Mouse (Mus musculus): ENCODE data around the gene Tex29. TPM values are rescaled to one million over a fixed set of nuclear protein-coding genes. Genes with fewer than 3 reads are reported as not detected.

The Tex29 gene
- not detected for total RNA-seq (2021)
- polyA plus RNA-seq (2012; rRNA removed), result 0.16 TPM in 1 of 2 replicates, not detected in the other
- long read RNA-seq, result 0 reads

DNA sequence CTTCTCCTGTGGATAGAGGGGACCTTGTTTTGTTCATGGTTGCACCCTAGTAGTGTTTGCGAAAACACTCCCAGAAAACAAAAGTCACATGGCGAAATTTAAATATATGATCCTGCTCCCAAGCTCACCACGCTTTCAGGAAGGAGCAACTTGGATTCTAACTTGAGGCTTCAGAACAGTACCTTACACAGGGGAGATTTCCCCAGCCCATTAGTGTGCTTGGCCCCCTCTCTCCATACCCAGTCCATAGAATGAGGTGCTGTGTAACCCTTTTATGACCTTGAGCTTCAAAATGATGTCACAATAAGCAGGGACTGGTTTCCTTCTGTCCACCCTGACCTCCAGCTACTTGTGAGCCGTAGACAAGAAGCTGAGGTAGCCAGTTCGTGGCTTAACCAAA is at the start of gene Tex29:
Gene Tex29 (plus strand): TSS at position 301 of the 400 bp plus-strand sequence.
- no peak for DNase-seq

DNA sequence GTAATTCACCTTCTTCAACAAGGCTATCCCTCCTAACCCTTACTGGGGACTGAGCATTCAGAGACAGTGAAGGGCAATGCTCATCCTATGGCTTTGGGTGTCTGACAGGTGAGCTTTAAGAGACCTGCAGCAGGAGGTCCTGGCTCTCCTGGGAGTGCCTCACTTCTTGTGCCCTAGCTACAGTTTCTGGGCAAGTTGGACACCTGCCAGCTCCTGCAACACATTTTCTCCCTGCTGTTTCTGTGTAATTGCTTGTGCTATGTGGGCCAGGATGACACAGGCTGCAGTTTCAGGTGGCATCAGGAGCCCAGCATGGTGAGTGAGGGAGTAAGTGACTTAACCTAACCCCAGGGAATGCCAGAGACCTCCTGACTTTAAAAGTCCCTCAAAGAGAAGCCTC is 45.3 kb upstream of the Tex29 start:
- no peak for DNase-seq

DNA sequence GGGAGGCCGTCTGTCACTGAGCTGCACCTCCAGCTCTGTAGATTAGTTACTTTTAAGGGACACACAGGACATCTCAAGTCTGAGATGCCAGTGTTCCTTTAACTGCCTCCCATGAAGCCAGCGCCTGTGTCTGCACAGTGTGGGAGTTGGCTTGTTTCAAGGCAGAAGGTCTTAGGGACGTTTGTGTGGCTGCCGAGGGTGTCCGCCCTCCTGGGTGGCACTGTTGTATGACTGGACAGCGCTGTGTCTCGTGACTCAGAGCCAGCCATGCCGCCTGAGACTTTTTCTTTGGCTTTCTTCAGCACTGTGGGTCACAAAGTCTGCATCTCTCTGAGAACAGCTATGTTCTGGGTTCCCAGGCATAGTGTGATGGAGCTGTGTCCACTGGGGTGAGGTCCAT is 43.1 kb upstream of the Tex29 start:
- no peak for DNase-seq

DNA sequence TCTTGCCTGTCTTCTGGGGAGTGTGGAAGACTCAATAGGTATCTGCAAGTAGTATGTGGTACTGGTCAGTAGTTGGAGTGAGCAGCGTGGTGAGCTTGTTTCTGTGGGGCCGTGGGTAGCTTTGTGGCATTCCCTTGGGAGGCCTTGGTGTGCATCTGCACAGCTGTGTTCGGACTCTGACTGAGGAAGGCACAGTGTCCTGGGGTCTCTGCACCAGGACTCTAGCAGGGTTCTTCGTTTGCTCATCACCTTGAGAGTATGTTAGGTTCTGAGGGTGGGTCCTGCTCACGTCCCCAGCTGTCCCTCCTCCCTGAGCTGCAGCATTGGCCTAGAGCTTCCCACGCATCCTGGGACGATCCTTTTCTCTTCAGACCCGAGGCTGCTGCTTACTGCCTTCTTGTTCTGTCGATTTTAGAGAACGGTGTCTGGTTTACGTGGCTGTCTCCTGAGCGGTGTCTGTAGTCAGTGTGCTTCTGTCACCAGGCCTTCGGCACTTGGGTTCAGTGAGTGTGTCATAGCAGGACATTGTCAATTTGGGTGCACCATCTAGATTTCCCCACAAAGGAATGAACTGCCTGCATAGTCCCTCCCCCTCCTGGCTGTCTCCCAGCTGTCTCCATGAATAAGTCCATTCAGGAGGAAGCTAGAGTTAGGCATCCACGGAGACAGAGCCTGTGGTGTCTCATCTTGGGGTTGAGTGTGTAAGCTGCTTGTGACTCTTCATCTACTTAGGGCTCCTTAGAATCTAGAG is 42.4 kb upstream of the Tex29 start:
- DNase-seq, result no peak

DNA sequence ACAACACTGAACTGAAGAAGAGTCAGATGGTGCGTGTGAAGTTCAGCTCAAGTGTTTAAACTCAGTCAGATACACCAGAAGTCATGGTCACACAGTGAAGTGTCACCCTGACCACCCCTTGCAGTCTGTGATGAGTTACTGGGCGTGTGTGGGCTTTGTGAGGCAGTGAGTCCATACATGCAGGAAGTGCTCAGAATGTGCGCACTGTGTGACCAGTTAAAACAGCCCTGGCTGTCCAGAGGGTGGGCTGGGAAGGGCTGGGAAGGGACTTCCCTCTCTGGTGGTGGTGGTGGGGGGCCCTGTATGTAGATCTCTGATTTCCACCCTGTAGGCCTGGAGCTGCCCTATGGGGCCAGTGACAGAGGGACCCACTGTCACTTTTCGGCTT is 41.8 kb upstream of the Tex29 start:
- no peak for DNase-seq

DNA sequence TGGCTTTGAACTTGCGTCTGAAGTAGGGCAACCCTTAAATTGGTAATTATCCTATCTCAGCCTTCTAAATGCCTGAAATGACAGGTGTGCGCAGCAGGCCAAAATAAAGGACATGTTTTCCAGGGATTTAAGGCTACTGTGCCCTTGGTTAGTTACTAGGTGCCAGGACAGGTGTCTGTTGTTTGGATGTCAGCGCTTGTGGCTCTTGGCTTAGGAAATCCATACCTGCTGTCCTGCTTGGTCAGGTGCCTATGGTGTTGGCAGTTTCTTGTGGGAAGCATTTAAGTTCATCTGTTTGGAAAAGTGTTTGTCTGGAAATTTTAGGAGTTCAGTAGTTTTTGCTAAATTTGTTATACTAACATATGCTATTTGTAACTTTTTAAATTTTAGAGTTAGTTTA is 41.2 kb upstream of the Tex29 start:
- no peak for DNase-seq

DNA sequence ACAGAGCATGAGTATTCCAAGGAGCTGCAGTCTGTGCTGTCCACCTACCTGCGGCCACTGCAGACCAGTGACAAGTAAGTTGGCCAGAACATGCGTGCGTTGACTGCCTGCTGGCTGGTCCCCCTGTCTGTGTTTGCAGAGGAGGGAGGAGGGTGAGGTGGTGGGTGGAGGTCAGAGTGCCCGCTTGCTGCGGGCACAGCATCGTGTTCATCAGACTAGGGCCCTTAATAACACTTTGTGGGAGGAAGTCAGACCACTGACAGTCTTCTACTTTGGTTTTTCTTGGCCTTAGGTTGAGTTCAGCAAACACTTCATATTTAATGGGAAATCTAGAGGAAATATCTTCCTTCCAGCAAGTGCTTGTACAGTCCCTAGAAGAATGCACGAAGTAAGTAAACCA is 39.8 kb upstream of the Tex29 start:
- no peak for DNase-seq

DNA sequence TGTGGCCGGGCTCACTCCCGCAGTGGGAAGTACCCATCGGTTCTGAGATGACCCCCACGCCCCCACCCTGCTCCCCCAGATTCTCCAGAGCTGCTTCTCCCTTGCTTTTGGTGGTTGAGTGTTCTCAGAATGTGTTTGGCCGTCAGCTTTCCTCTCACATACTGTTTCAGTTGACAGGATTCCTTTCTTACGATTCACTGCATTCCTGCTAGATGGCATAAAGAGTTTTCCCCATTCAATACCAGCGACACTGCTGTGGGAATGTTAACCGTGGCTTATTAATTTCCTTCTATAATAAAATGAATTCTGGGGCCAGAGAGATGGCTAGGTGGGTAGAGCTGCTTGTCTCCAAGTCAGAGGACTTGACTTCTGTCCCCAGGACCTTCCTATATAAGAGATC is 38.7 kb upstream of the Tex29 start:
- no peak for DNase-seq

DNA sequence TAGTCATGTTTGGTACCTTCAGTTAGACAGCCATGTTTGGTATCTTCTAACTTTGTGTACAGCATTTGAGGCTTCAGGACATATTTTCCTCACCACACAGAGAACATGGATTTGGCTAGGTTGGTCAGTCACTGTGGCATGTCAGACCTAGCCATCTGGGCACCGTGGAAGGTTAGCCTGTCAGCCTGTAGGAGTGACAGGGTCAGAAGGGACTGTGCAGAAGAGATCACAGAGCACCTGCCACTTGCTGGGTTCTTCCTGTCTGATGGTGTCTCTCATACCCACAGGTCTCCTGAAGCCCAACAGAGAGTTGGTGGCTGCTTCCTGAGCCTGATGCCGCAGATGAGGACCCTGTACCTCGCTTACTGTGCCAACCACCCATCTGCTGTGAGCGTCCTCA is 35.4 kb upstream of the Tex29 start:
- DNase-seq, result no peak

DNA sequence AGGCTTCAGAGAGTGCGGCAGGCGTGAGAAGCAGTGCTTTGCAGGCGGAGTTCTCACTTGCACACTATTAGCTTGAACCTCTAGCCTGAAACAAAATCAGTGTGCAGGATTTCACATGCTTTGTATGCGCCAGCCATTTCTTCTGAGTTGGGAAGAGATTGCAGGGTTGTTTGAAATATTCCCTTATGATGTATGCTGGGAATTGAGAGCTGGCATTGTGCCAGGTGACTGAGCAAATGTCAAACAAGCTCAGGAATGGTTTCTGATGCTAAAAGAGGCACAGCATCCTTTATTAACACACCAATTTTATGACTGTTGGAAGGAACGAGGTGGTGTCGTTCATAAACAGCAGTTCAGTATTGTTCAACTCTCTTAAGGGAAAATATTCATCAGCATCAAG is 34.0 kb upstream of the Tex29 start:
- no peak for DNase-seq

DNA sequence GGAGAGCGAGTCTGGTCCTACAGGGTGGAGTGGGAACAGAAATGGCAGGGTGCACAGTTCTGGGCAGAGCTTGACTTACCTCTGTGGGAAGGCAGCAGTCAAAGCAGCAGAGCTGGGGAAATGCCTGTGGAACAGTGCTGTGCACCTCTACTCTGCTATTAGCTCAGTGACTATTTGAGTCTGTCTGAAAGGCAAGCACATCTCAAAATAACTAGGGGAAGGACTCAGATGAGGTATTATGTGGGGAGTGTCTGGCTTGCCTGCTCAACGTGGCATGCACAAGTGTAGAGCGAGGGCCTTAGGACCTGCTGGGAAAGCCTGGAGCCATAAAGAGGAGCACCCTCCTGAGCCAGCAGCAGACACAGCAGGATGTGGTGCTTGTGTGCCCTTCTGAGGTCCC is 32.9 kb upstream of the Tex29 start:
- DNase-seq, result no peak

DNA sequence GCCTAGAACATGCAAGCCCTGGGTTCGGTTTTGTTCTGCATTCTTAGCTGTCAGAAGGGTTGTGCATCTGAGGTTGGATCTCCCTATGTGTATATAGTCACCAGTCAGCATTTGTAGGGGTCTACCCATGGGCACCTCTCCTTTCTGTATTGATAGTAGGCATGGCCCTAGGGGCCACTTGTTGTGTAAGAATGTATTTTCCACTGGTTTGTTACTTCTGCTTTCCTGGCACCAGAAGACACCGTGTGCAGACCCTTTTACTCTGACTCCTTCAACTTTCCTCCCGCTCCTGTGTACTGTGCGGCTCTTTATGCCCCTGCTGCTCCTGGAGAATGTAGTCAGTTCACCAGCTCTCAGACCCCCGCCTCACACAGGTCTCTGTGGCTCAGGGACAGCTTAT is 32.2 kb upstream of the Tex29 start:
- no peak for DNase-seq

DNA sequence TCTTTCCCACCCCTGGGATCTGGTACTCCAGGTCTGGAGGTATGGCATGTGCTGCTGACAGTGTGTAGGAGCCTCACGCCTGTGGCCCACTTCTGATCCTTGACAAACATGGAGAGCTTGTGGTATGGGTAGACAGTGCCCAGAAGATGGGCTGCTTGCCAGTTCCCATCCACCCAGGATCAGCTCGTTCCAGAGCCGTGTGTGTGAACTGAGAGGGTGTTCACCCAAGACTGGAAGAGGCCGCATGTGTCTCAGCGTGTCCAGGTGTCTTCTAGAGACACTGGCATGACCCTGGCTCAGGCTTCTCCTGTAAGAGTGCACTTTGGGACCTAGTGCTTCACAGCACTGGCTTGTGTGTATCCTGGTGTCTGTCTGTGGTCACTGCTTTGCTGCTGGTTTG is 29.8 kb upstream of the Tex29 start:
- DNase-seq, result no peak

DNA sequence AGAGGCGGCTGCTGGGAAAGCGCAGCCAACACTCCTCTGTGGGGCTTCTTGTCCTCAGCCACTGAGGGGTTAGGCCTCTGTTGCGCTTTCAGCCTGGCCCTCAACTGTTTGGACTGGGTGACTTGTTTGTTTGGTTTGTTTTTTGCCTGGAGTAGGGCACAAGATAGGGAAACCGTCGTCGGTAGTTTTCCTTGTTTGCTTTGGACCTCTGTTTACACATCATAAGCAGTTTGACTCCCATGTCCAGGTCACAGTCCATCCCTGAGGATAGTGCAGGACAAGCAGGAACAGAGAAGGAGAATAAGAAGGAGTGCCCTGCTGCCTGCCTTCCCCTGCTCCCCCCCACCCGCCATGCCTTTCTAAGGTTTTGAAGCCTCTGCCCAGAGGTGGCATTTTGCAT is 26.5 kb upstream of the Tex29 start:
- no peak for DNase-seq

DNA sequence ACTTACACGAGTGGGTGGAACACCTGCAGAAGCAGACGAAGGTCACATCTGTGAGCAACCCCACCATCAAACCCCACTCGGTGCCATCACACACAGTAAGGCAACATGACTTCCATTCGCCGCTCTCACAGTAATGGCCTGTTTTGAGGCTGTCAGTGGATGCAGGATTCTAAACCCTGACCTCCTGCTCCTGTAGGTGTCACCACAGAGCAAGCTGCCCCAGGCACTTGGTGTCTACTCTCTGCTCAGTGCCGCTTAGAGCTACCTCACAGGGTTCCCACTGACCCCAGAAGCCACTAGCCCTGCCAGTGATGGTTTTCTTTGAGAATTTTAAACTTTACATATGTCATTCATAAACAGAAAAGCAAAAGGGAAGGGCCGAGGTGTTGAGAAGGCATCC is 25.1 kb upstream of the Tex29 start:
- no peak for DNase-seq

DNA sequence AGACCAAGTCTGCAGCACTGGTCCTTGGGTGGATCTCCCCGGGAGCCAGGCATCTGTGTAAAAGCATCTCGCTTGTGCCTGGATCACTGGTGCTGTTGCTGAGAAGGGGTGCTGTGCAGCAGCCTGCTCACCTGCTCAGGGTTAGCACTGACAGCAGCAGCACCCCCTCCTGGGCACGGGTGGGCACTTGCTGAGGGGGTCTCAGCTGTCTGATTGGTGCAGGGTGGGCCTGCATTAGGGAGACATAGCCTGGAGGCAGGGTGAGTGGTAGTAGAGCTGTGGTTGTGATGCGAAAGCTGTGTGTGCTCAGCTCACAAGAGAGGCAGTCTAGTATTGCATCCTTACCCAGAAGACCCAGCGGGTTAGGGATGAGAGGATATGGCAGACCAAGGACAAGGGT is 20.1 kb upstream of the Tex29 start:
- no peak for DNase-seq

DNA sequence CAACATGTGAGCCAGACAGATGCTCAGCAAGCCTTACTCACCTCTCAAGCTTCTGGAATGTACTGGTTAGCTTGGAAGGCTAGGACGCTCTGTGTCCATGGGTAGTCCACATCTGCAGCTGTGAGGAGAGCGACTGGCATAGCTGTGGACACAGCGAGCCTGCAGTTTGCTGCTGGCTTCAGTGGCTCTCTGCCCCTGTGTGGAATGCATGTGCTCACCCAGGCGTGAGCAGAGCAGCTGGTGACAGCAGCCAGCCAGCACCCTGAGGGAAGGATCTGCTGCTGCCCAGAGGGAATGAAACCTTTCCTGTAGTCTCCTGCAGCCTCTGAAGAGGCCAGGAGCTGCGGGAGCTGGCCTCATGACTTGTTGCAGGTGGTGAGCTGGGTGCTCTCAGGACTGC is 19.7 kb upstream of the Tex29 start:
- DNase-seq, result peak; percentile 18

DNA sequence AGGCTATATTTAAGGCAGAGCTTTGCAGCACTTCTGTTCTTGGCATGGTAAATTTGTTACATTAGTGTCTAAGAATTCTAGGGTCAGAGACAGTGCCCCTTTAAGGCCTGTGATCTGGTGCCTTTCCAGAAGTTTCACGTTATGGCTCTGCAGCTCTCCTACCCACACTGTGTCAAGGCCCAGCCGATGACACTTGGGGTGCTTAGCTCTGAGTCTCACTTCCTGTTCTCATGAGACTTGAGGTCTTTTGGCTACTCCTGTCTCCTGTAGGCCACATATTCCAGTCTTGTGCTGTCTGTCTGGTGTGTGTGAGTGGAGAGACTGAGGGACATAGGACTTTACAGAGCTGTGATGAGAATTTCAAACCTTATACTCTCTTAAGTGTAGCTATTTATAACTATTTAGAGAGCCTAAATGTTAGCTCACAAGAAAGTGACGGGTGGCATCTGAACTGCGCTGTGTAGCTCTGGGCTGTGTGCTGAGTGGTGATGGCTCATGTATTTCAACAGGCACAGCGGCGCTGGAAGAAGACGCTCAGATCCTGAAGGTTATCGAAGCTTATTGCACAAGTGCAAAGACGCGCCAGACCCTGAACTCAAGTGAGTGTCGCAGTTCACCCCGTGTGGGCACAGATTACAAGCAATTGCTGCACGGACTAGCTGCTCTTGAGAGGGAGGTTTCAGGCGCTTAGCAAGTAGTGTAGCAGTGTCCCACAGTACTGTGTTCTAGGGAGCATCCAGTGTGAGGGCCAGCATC is 18.6 kb upstream of the Tex29 start:
- peak; percentile 83 for DNase-seq

DNA sequence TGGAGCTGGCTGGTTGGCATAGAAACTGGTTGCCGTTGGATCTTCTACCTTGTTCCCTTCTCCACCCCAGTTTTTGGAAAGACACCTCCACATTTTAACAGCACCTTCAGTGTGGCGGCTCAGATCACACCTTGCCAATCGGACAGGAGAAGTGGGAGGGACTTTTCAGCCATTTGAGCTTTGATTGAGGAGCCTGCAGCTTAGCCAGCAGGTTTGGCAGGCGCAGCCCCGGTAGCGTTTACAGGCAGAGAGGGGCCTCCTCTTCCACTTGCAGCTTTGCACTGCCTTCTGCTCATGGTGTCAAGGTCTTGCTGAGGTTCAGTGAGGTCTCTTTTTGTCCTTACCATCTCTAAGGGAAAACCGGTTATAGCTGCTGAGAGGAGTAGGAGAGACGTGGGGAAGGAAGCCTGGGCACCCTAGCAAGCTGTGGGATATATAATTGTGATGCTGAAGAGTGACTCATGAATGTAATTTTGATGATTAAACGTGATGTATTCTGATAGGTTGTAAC is 17.7 kb upstream of the Tex29 start:
- DNase-seq, result peak; percentile 47

DNA sequence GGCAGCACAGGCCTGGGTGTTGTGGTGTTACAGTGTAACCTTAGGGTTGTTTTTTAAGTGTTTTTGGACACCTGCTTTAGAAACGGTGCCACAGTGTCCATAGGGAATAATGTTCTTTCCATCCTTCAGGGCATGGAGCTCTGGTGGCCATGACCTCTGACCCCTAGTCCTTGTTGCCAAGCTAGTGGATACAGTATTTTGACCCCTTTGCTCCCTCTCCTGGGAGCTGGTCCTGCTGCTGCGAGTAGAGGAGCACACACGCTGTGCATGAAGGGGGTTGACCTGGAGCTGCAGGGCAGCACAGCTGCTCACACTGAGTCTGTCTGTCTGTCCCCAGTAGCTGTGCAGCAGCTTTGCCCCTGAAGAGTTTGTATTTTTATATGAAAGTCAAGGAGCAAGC is 14.5 kb upstream of the Tex29 start:
- no peak for DNase-seq

DNA sequence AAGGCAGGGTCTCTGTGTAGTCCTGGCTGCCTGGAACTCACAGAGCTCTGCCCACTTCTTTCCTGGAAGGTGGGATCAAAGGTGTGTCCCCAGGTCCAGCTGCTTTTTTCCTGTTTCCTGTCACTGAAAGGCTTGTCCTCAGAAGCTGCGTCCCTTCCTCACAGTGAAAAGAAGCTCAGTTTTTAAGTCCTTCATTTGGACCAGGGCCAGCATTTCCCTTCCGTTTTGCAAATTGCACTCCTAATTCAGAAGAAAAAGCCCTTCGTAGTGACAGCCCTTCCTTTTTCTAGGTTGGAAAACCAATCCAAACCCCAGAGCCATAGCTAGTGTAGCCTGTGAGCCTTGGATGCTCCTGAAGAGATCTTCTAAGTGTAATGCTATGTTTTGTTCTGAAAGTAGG is 13.0 kb upstream of the Tex29 start:
- DNase-seq, result no peak

DNA sequence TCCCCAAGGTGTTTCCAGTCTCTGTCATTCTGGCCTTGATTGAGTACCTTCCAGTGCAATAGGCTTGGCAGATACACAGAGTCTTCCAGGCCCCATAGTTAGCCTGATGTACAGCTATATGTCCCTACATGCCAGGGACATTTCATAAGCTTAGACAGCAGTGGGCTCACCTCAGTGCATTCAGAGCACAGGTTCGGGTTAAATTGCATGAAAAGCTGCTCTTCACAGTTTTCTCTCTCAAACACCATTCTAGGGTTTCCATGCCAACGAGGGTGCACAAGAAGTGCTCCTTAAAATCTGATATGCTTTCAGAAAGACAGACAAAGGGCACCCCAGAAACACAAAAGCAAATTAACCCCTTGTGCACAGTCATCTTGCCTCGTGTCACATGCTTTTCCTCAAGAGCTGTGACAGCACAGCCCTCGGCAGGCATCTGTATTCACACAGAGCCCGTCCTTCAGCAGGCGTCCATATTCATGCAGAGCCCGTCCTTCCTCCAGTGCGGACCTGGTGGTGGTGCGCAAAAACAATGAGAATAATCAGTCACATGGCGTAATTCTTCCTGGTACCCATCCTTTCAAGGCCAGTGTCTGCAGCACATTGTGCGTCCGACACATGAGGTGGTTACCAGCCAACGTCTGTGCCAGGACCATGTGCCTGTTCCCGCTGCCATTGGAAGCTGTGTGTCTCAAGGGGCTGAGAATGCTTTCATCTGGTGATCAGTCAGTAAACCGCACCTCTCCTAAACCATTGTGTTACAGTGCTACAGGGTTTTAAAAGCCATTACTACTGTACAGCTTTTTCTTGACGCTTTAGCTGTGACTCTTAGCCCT is 9.8 kb upstream of the Tex29 start:
- no peak for DNase-seq

DNA sequence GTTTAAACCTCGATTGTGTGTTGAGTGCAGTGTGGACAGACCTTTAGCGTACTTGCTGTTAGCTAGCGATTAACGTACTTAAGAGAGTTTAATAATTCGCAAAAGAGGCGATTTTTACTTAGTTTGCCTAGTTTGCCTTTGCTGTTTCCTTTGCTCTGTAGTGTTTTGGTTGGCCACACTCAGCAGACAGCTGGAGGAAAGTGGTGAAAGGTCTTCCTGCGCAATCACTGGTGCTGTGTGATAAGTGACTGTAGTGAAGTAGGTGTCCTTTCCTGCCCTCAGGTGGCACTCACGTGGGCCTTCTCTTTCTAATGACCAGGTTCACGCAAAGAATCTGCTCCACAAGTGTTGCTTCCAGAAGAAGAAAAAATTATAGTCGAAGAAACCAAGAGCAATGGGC is 9.1 kb upstream of the Tex29 start:
- DNase-seq, result no peak
